Mouse (Mus musculus): ENCODE data around the gene Rgs12.

DNA sequence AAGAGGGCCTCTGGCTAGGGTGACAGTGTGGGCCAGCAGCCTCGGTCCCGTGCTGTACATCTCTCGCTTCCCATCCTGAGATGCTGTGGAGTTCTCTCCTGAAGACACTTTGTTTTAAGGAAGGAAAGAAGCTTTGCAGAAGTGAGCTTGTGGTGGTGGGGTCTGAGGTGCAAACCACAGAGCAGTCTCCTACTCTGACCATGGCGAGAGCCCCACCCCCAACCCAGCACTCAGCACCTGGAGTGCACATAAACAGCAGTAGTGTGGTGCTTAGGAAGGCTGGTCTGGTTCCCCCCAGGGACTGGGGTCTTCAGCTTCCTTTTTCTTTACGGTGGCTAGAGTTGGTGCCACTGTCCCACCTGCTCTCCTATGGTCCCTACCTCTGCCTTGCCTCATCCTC lies 85.9 kb downstream of the Rgs12 start:
- TF ChIP-seq TAL1 (IDR thresholded peaks at IDR 0.05; ENCODE audit: low read length) (no peak), GATA1 (IDR thresholded peaks at IDR 0.05; ENCODE audit: low read length) (no peak)
